Mouse (Mus musculus): Measurements from ENCODE around the gene Axin2. TPM values are rescaled to one million over a fixed set of nuclear protein-coding genes. Genes with fewer than 3 reads are reported as not detected.

Axin2 gene
- polyA plus RNA-seq, 1 experiment from 2014 or later, result not detected

GRCm38 (mm10) chr11:108917422-108918324 lies 2.5 kb upstream of the Axin2 start:
- Histone ChIP-seq H3K4me3 (ENCODE audit: inconsistent target) (no peak overlapping the region), H3K79me2 (ENCODE audit: inconsistent target) (no peaks in the 10 kb centered on the region), H3K27ac (no peak overlapping the region), H3K36me3 (ENCODE audit: inconsistent target) (no peaks in the 10 kb centered on the region)
- 48% methylated on average over 12 of the region's 12 CpGs for WGBS (ENCODE audit: missing documents)

GRCm38 (mm10) chr11:108920636-108921505 lies 722 bp downstream of the Axin2 start:
- WGBS (ENCODE audit: missing documents), result under 1% methylated on average over 92 of the region's 104 CpGs
- no peak overlapping the region for H3K4me3 ChIP-seq (ENCODE audit: inconsistent target)
- no peaks in the 10 kb centered on the region for H3K79me2 ChIP-seq (ENCODE audit: inconsistent target)
- no peak overlapping the region for H3K27ac ChIP-seq
- H3K36me3 ChIP-seq (ENCODE audit: inconsistent target), result no peaks in the 10 kb centered on the region

- Histone ChIP-seq H3K36me3 (ENCODE audit: inconsistent target) (no peaks in the 10 kb centered on the region), H3K79me2 (ENCODE audit: inconsistent target) (no peaks in the 10 kb centered on the region), H3K27ac (no peak overlapping the region), H3K4me3 (ENCODE audit: inconsistent target) (no peak overlapping the region)
- 3% methylated on average over 49 of the region's 62 CpGs for WGBS (ENCODE audit: missing documents)
Measured at GRCm38 (mm10) chr11:108921506-108922455, 1.6 kb downstream of the Axin2 start.

- 7% methylated on average over 28 of the region's 32 CpGs for WGBS (ENCODE audit: missing documents)
- Histone ChIP-seq H3K27ac (no peak overlapping the region), H3K4me3 (ENCODE audit: inconsistent target) (no peak overlapping the region), H3K36me3 (ENCODE audit: inconsistent target) (no peaks in the 10 kb centered on the region), H3K79me2 (ENCODE audit: inconsistent target) (no peaks in the 10 kb centered on the region)
Measured at GRCm38 (mm10) chr11:108922511-108923187, 2.5 kb downstream of the Axin2 start.

GRCm38 (mm10) chr11:108923188-108923575 lies 3.0 kb downstream of the Axin2 start:
- Histone ChIP-seq H3K4me3 (ENCODE audit: inconsistent target) (no peak overlapping the region), H3K27ac (no peak overlapping the region), H3K79me2 (ENCODE audit: inconsistent target) (no peaks in the 10 kb centered on the region), H3K36me3 (ENCODE audit: inconsistent target) (no peaks in the 10 kb centered on the region)
- whole genome bisulfite sequencing (ENCODE audit: missing documents), result 9% methylated on average over 17 of the region's 17 CpGs

- WGBS (ENCODE audit: missing documents), result 32% methylated on average over 13 of the region's 13 CpGs
- no peaks in the 10 kb centered on the region for H3K79me2 ChIP-seq (ENCODE audit: inconsistent target)
- no peak overlapping the region for H3K4me3 ChIP-seq (ENCODE audit: inconsistent target)
- H3K27ac ChIP-seq, result no peak overlapping the region
- no peaks in the 10 kb centered on the region for H3K36me3 ChIP-seq (ENCODE audit: inconsistent target)
Measured at GRCm38 (mm10) chr11:108923781-108924180, 3.6 kb downstream of the Axin2 start.

- 21% methylated on average over 4 of the region's 5 CpGs for WGBS (ENCODE audit: missing documents)
- Histone ChIP-seq H3K4me3 (ENCODE audit: inconsistent target) (no peak overlapping the region), H3K27ac (no peak overlapping the region), H3K36me3 (ENCODE audit: inconsistent target) (no peaks in the 10 kb centered on the region), H3K79me2 (ENCODE audit: inconsistent target) (no peaks in the 10 kb centered on the region)
Measured at GRCm38 (mm10) chr11:108924346-108924745, 4.2 kb downstream of the Axin2 start.

- Histone ChIP-seq H3K27ac (no peak overlapping the region), H3K4me3 (ENCODE audit: inconsistent target) (no peak overlapping the region), H3K36me3 (ENCODE audit: inconsistent target) (no peaks in the 10 kb centered on the region), H3K79me2 (ENCODE audit: inconsistent target) (no peaks in the 10 kb centered on the region)
- 15% methylated on average over 6 of the region's 6 CpGs for WGBS (ENCODE audit: missing documents)
Measured at GRCm38 (mm10) chr11:108925202-108925601, 5.1 kb downstream of the Axin2 start.

- WGBS (ENCODE audit: missing documents), result 89% methylated on average over 9 of the region's 9 CpGs
- H3K36me3 ChIP-seq (ENCODE audit: inconsistent target), result no peaks in the 10 kb centered on the region
- no peaks in the 10 kb centered on the region for H3K79me2 ChIP-seq (ENCODE audit: inconsistent target)
- no peak overlapping the region for H3K4me3 ChIP-seq (ENCODE audit: inconsistent target)
- no peak overlapping the region for H3K27ac ChIP-seq
Measured at GRCm38 (mm10) chr11:108925826-108926225, 5.7 kb downstream of the Axin2 start.

- H3K4me3 ChIP-seq (ENCODE audit: inconsistent target), result no peak overlapping the region
- 75% methylated on average over 9 of the region's 10 CpGs for WGBS (ENCODE audit: missing documents)
- no peak overlapping the region for H3K27ac ChIP-seq
- H3K36me3 ChIP-seq (ENCODE audit: inconsistent target), result no peaks in the 10 kb centered on the region
- H3K79me2 ChIP-seq (ENCODE audit: inconsistent target), result no peaks in the 10 kb centered on the region
Measured at GRCm38 (mm10) chr11:108926345-108927092, 6.4 kb downstream of the Axin2 start.

- WGBS (ENCODE audit: missing documents), result 85% methylated on average over 13 of the region's 13 CpGs
- Histone ChIP-seq H3K4me3 (ENCODE audit: inconsistent target) (no peak overlapping the region), H3K27ac (no peak overlapping the region), H3K79me2 (ENCODE audit: inconsistent target) (no peaks in the 10 kb centered on the region), H3K36me3 (ENCODE audit: inconsistent target) (no peaks in the 10 kb centered on the region)
Measured at GRCm38 (mm10) chr11:108927093-108927444, 6.9 kb downstream of the Axin2 start.

GRCm38 (mm10) chr11:108928096-108928495 lies 7.9 kb downstream of the Axin2 start:
- WGBS (ENCODE audit: missing documents), result 80% methylated on average over 7 of the region's 8 CpGs
- Histone ChIP-seq H3K36me3 (ENCODE audit: inconsistent target) (no peaks in the 10 kb centered on the region), H3K27ac (no peak overlapping the region), H3K79me2 (ENCODE audit: inconsistent target) (no peaks in the 10 kb centered on the region), H3K4me3 (ENCODE audit: inconsistent target) (no peak overlapping the region)

- H3K4me3 ChIP-seq (ENCODE audit: inconsistent target), result no peak overlapping the region
- H3K27ac ChIP-seq, result no peak overlapping the region
- no peaks in the 10 kb centered on the region for H3K36me3 ChIP-seq (ENCODE audit: inconsistent target)
- no peaks in the 10 kb centered on the region for H3K79me2 ChIP-seq (ENCODE audit: inconsistent target)
- WGBS (ENCODE audit: missing documents), result 52% methylated on average over 7 of the region's 7 CpGs
Measured at GRCm38 (mm10) chr11:108928752-108929151, 8.6 kb downstream of the Axin2 start.

Data from macrophage (primary cell).